Mouse (Mus musculus): ENCODE results near the gene Dlg2.

GRCm38 (mm10) chr7:91214921-91215320 is 738.4 kb downstream of the Dlg2 start:
- TF ChIP-seq POLR2A (IDR thresholded peaks at IDR 0.05; ENCODE audit: borderline replicate concordance, extremely low read depth, insufficient read depth, insufficient read length, poor library complexity, severe bottlenecking) = no peak
- no peak for TF ChIP-seq CTCF (IDR thresholded peaks at IDR 0.05; ENCODE audit: borderline replicate concordance, extremely low read depth, insufficient read depth, insufficient read length)

Measured in brain, embryonic 14.5 days (tissue).